Mouse (Mus musculus): ENCODE measurements at regions not wholly inside any gene's neighbourhood (a gene's known extent, or its start where the extent isn't known, plus 50 kb on each side); places are given as distances from the start of the nearest gene placed in this dataset.

DNA sequence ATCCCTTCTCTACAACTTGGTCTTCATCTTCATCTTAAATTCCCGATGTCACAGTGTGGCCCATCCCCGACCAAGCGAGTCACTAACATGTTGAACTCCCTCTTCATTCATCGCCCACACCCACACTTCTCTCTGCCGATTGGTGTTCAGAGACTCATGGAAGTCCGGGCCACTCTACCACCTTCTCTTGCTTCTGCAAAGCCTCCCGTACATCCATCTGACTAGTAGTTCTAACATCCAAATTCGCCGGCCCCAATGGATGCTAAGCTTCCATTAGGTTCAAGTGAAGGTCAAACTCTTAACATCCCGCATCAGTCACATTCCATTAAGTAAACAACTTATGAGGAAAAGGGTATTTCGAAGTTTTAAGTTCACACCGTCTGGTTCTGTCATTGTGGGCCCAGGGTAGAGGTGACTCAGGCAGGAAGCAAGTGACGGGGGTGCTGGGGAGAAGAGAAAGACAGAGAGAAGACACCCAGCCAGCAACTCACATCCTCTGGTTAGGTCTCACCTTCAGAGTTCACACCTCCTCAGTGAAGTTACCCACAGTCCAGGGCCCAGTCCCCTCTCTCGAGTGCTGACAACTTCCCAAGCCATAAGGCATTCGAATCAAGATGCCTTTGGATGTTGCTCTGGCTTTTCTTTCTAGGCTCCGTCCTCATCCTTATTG is 61.0 kb upstream of the Ubash3b start:
- Histone ChIP-seq H3K4me2 (no peak overlapping the region), H3K9me3 (no peaks in the 10 kb centered on the region), H3K27ac (no peak overlapping the region), H3K4me1 (no peaks in the 10 kb centered on the region), H3K36me3 (no peaks in the 10 kb centered on the region), H3K9ac (no peak overlapping the region), H3K27me3 (replicated peaks) (no peaks in the 10 kb centered on the region), H3K4me3 (replicated peaks) (no peak overlapping the region)
- ATAC-seq (ENCODE audit: insufficient read depth, low FRiP score, low read depth), result no peak
- 65% methylated on average over 16 of the region's 16 CpGs for WGBS

DNA sequence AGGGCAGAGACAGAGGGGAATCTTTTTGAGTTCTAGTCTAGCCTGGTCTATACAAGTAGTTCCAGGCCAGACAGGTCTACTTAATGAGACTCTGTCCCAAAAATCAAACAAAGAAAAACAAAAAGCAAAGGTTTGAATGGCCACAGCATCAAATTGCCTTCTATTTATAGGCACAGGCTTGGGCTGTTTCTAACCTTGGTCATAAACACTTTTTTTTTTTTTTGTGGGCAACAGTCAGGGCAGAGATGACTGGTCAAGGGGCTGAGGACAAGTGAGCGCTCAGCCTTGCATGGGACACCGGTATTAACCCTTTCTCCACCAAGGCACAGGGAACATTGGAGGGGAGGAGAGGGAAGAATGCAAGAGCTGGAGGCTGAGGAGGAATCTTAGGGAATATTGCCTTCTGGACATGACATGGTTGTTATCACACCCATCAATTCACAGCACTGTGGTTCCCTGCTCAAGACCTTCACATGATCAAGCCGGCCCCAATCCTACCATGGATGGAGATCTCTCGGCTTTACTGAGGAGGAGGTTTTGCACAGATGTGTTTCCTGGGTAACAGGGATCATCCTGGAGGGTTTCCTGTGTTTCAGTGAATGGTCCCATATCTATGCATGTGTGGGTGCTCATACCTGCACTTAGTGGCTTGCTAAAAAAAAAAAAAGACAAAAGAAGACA is 59.8 kb upstream of the Ubash3b start:
- WGBS, result 78% methylated on average over 4 of the region's 4 CpGs
- Histone ChIP-seq H3K4me3 (replicated peaks) (no peak overlapping the region), H3K27ac (no peak overlapping the region), H3K4me1 (no peaks in the 10 kb centered on the region), H3K36me3 (no peaks in the 10 kb centered on the region), H3K4me2 (no peak overlapping the region), H3K27me3 (replicated peaks) (no peaks in the 10 kb centered on the region), H3K9ac (no peak overlapping the region), H3K9me3 (no peaks in the 10 kb centered on the region)
- no peak for ATAC-seq (ENCODE audit: insufficient read depth, low FRiP score, low read depth)

DNA sequence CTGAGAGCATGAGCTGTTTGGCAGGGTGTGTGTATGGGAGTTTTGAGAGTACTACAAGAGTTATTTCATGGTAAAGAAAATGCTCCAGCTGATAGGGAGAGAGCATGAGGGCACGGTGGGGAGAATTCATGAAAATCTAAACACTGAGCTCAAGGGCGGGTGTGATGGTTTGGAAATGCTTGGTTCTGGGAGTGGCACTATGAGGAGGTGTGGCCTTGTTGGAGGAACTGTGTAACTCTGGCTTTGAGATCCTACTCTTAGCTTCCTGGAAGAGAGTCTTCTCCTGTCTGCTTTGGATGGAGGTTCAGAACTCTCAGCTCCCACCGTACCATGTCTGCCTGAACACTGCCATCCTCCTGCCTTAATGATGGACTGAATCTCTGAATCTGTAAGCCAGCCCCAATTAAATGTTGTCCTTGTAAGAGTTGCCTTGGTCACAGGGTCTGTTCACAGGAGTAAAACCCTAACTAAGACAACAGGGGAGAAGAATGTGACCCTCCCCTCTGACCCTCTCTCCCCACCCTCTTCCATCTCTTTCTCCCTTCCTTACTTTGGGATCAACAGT is 58.7 kb upstream of the Ubash3b start:
- H3K9me3 ChIP-seq, result no peaks in the 10 kb centered on the region
- 71% methylated on average over 3 of the region's 3 CpGs for WGBS
- no peak overlapping the region for H3K9ac ChIP-seq
- no peak overlapping the region for H3K4me2 ChIP-seq
- H3K27ac ChIP-seq, result no peak overlapping the region
- H3K36me3 ChIP-seq, result no peaks in the 10 kb centered on the region
- H3K4me1 ChIP-seq, result no peaks in the 10 kb centered on the region
- ATAC-seq (ENCODE audit: insufficient read depth, low FRiP score, low read depth), result no peak
- H3K27me3 ChIP-seq (replicated peaks), result no peaks in the 10 kb centered on the region
- no peak overlapping the region for H3K4me3 ChIP-seq (replicated peaks)

DNA sequence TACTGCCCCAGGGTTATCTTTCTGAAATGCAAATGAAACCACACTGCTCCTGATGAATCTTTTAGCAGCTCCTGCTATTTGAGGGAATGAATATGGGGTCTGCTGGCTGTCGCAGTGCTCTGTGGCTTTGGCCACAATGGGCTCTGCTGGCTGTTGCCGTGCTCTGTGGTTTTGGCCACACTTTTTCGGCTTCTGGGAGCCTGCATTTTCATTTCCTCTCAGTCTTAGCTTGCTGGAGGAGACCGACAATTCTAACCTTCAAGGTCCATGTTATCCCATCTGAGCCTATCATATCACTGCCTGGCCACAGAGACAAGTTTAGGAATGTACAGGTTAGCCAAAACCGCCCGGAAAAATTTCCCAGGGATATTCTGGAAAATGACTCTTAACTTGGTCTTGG is 57.2 kb upstream of the Ubash3b start:
- 88% methylated on average over 6 of the region's 6 CpGs for WGBS
- no peaks in the 10 kb centered on the region for H3K4me1 ChIP-seq

DNA sequence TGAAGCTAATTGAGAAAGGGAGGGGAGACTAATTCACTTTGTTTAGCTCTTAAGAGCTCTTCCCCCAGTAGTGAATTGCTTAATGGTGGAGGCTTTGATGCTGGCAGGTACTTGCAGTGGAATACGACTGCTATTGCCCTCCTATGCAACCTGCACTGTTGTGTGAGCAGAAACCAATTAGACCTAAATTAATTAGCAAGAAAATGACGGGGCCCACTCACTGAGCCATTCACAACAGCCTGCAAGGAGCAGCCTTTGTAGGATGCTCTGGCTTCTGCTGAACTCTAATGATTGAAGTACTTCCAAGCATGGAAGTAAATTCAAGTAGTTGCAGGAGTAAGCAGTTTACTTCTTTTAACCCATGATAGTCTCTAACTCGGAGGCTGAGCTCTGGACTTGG is 54.8 kb upstream of the Ubash3b start:
- Histone ChIP-seq H3K9me3 (no peaks in the 10 kb centered on the region), H3K27me3 (replicated peaks) (no peaks in the 10 kb centered on the region), H3K9ac (no peak overlapping the region), H3K4me1 (peaks cover 5% of the 10 kb centered on the region), H3K36me3 (no peaks in the 10 kb centered on the region), H3K4me3 (replicated peaks) (no peak overlapping the region), H3K4me2 (no peak overlapping the region), H3K27ac (no peak overlapping the region)
- WGBS, result 59% methylated on average over 3 of the region's 3 CpGs
- ATAC-seq (ENCODE audit: insufficient read depth, low FRiP score, low read depth), result no peak

More for the DNA sequence above, 57.2 kb upstream of the Ubash3b start:
- Histone ChIP-seq H3K9me3 (no peaks in the 10 kb centered on the region), H3K4me3 (replicated peaks) (no peak overlapping the region), H3K27me3 (replicated peaks) (no peaks in the 10 kb centered on the region), H3K36me3 (no peaks in the 10 kb centered on the region), H3K9ac (no peak overlapping the region), H3K4me2 (no peak overlapping the region), H3K27ac (no peak overlapping the region)
- ATAC-seq (ENCODE audit: insufficient read depth, low FRiP score, low read depth), result no peak

DNA sequence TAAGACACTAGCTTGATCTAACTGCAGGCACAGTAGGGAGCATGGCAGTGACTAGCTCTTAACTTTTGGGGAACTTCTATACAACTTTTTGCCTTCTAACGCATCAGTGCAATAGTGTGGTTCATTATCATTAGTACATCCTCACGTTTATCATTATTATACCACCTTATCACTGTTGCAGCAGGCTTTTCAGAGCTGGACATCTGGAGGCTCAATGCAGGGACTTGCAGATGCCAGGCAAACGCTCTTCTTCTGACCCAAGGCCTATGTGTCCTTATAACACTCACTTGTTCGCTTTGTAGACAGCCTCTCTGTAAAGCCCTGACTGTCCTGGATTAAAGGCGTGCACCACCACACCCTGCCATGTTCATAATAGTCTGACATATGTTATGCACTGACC is 53.5 kb upstream of the Ubash3b start:
- ATAC-seq (ENCODE audit: insufficient read depth, low FRiP score, low read depth), result no peak
- Histone ChIP-seq H3K27ac (no peak overlapping the region), H3K27me3 (replicated peaks) (no peaks in the 10 kb centered on the region), H3K36me3 (no peaks in the 10 kb centered on the region), H3K4me2 (no peak overlapping the region), H3K4me1 (peaks cover 5% of the 10 kb centered on the region), H3K9me3 (no peaks in the 10 kb centered on the region), H3K9ac (no peak overlapping the region), H3K4me3 (replicated peaks) (no peak overlapping the region)
- 83% methylated on average over 5 of the region's 5 CpGs for whole genome bisulfite sequencing

DNA sequence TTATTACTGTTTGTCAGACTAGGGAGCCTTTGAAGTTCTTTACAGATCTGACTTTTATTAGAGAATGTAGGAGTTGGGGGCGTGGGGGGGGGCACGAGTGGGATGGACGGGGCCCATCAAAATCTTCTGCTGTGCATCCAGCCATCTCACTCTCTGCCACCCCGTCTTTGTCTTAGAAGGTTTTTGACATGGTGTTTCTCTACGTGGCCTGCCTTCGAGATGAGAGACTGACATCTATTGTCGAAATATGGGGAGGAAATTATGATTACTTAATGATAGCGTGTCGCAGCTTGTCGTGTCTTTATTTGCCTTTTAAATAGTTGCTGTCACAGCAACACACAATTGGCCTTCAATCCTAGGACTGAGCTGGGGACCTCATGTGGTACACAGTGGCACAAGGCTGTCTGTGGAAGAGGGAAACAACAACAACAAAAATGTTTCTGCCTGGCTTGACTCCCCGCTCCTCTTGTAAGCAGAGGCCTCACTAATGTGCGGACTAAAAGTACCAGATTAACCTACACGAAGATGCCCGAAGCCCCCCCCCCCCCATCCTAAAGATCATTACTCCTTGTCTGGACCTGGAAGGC is 51.5 kb upstream of the Ubash3b start:
- H3K9ac ChIP-seq, result no peak overlapping the region
- H3K9me3 ChIP-seq, result no peaks in the 10 kb centered on the region
- WGBS, result 27% methylated on average over 14 of the region's 14 CpGs
- H3K4me2 ChIP-seq, result peak overlapping the region; percentile 39; the same call in 1 of the 2 replicates
- H3K4me1 ChIP-seq, result peaks cover 5% of the 10 kb centered on the region
- no peak overlapping the region; the same call in 1 of the 2 replicates for H3K4me3 ChIP-seq (replicated peaks)
- no peak for ATAC-seq (ENCODE audit: insufficient read depth, low FRiP score, low read depth)
- no peaks in the 10 kb centered on the region for H3K27me3 ChIP-seq (replicated peaks)
- no peaks in the 10 kb centered on the region for H3K36me3 ChIP-seq
- H3K27ac ChIP-seq, result peak overlapping the region; percentile 85

DNA sequence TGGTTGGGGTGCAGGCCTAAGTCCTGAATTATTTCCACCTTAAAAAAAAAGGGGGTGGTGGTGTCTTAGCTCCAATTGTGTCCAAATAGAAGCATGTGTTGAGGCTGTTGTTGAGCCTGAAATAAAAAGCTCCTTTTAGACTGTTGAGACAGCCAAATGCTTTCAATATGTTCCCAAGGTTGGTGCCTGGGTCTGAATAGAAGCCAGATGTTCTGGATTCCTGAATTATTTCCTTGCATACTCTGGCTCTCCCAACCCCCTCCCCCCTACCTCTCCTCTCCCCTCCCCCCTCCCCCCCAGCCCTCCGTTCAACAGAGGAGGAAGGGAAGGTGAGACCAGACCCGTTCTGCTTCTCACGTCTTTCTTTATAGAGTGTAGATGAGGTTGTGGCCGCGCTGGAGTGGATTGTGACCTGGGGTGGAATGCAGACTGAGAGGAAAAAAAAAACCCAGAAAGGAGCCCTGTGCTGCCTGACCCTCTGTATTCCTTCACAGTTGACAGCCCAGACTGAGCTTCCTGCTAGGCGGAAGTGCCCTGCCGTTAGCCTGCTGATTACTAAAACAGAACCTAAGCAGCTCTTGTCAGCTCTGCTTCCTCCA is 50.9 kb upstream of the Ubash3b start:
- H3K4me3 ChIP-seq (replicated peaks), result peak overlapping the region; percentile 8; the same call in 1 of the 2 replicates
- ATAC-seq (ENCODE audit: insufficient read depth, low FRiP score, low read depth), result peak; percentile 49; the same call in 1 of the 2 replicates
- no peaks in the 10 kb centered on the region for H3K27me3 ChIP-seq (replicated peaks)
- 0% methylated on average over 6 of the region's 7 CpGs for WGBS
- H3K4me1 ChIP-seq, result peaks cover 5% of the 10 kb centered on the region
- H3K36me3 ChIP-seq, result no peaks in the 10 kb centered on the region
- H3K27ac ChIP-seq, result peak overlapping the region; percentile 85
- no peaks in the 10 kb centered on the region for H3K9me3 ChIP-seq
- H3K9ac ChIP-seq, result no peak overlapping the region
- peak overlapping the region; percentile 39 for H3K4me2 ChIP-seq

DNA sequence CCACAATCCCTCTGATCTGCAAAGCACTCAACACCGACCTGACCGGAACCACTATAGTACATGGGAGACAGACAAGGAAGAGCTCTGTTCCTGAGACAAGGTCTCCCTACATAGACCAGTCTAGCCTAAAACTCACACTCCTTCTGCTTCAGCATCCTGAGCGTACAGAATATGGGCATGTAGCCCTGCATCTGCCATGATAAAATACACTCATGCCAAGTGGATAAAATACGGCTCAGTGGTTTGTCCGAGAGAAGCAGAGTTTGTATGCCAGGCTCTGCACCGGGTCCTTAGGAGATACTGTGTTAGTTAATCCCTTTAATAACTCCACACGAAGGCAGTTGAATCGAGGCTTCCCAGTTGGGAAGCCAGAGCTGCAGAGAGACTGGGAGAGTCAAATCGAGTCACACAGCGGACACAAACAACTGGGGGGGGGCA is 50.4 kb upstream of the Ubash3b start:
- Histone ChIP-seq H3K4me2 (peak overlapping the region; percentile 39), H3K27ac (peak overlapping the region; percentile 85), H3K9ac (no peak overlapping the region), H3K9me3 (no peaks in the 10 kb centered on the region), H3K4me3 (replicated peaks) (no peak overlapping the region), H3K4me1 (peaks cover 5% of the 10 kb centered on the region), H3K27me3 (replicated peaks) (no peaks in the 10 kb centered on the region), H3K36me3 (no peaks in the 10 kb centered on the region)
- no peak for ATAC-seq (ENCODE audit: insufficient read depth, low FRiP score, low read depth)
- WGBS, result 41% methylated on average over 10 of the region's 10 CpGs

Data from stomach, embryonic 15.5 days (tissue).